Mouse (Mus musculus): ENCODE data around the gene Ror1.
A peak's percentile ranks its signal among the peaks of the same experiment; 100 is the strongest.

The Ror1 gene

DNA sequence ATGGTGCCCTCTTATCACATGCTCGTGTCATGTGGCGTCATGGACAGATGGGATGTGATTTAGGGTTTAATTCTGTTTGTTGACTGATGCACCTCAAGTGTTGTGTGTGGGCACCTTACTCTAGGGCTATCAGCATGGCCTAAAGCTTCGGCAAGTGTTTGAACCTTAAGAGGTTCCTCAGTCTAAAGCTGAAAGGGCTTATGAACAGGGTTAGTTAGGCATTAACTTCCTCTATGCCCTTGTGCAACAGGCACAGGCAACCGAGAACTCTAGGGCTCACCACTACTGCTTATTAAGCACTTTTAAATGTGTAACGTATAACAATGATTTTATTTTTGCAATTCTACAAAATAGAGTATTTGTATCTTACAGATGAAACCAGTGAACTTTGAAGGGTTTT lies 162.9 kb downstream of the Ror1 start:
- DNase-seq = no peak

DNA sequence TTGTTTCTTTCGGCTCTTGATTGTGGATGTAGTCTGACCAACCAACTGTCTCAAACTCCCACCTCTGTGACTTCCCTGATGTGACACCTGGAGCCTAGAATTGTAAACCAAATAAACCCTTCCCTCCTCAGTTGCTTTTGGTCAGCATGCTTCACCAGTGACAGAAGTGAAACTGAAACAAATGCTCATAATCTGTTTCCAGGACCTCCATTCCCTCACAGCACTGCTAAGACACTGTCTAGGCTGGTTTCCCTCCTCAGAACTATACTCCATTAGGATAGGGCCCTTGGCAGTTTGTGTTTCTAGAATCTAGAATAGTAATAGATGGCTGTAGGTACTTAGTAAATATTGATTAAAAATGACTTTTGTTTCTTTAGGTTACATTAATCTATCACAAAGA lies 168.3 kb downstream of the Ror1 start:
- no peak for DNase-seq

DNA sequence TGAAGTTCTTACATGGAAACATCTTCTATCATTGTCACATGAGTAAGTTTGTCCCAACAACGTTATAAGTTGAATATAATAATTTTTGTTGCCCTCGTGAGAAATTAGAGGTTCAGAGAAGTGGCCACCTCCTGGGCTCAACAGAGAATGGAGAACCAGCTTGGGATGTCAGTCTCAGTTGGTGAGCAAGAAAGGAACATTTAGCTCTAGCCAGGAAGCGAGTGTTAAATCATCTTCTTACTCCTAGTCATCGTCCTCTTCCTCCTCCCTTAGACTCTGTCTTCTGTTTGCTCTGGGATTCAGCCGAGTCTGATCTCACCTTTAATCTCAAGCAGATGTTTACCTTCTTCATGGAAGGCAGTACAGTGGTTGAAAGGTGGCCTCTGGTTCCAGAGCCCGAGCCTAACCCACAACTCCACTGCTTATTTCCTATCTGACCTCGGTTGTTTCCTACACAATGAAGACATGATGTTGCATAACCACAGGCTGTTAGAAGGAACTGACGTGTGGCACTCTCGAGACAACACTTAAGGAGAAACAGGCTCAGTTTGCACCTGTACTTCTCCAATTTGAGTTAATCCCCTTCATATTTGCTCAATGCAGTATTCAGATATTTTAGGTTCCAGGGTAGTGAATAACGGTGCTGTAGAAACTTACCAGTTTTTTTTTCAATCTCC lies 175.6 kb downstream of the Ror1 start:
- DNase-seq = no peak

DNA sequence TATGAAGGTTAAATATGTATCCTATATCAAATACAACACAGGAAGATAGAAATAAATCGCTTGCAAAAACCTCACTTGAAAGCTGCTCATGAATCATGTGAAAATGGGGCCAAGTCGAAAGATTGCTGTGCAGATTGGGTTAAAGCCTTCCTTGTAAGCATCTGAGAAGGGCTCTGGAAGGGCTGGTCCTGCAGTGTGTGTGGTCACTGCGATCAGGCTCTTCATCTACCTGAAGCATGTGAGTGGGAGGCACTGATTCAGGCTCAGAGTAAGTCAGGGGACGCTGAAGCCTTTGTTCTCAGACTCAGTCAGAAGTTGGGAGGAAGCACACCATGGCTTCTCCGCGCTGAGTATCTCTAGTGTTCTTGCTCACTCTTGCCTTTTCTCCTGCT lies 176.1 kb downstream of the Ror1 start:
- DNase-seq = no peak

DNA sequence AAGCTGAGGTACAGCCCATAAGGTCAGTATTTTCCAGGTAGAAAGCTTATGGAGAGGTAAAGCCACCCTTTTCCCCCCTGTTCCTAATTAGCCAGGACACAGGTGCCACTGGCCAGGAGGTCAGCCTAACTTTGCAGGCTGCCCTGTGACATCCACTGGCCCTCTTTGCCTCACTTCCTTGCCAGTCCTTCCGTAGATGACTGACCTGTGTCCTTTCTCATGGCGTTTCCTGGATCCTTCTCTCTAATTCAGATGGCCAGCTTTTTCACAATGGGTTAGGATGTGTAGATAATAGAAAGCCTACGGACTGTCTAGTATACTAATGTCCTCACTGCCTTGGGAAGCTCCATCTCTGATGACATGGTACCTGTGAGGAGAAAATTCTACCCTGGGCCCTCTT lies 177.8 kb downstream of the Ror1 start:
- no peak for DNase-seq

DNA sequence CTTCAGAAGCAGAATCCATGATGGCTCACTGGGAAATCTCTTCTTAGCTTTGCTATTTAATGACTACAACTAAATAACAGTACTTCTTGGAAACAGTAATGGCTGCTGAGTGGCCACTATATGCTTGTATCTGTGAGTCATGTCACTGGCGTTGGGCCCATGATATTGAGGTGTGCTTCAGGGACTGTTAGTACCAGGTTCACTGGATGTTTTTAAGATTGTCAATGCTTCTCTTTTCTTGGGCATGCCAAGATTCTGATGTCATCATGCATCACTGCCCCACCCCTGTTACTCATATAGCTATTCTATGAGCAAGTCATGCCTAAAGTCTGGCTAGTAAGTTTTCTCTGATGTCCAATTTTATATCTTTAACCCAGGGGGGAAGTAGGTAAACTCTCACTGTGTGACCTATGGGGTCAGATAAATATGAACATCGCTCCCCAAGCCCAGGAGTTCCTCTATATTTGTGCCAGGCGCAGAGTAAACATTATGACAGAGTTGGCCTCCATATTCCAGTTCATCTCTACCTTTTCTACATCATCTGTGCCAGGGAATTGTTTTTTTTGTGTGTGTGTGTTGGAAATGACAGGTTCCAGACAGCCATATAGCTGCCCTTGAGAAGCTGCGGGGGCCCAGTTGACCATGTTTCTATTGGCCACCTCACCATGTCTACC lies 178.4 kb downstream of the Ror1 start:
- DNase-seq = no peak

DNA sequence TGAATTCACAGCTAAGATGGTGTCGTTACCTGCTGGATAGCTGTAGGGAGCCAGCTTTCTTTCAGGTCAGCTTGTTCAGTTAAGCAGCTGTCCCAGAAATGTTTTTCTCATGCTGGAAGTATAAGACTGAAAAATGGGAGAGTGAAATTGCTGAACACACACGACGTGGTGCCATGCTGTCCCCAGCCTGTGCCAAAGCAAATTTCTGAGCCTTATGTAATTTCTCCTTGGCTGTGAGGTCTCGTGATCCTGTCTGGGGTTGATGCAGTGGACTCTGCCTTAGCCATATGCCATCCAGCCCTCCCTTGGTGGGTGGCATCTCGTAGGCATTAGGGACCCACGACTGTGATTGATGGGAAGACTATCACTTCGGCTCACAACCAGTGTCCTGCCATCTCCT lies 180.9 kb downstream of the Ror1 start:
- DNase-seq = peak; percentile 61 to 63

DNA sequence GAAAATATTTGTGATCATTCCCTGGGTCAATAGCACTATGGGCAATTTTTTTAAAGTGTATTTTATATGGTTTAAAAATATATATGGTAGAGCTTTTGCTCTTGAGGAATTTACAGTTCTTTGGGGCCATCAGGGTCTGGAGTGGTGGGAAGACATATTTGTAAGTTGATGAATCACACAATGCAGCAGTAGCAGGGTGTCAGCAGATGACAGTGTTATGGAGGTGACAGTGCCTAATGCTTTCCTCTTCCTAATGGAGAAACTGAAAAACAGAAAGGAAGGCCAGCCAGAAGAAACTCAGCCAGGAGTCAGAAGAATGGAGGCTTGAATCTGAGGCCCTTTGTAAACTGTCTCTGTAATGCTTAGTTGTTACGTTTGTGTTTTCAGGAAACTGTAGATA lies 181.4 kb downstream of the Ror1 start:
- no peak for DNase-seq

DNA sequence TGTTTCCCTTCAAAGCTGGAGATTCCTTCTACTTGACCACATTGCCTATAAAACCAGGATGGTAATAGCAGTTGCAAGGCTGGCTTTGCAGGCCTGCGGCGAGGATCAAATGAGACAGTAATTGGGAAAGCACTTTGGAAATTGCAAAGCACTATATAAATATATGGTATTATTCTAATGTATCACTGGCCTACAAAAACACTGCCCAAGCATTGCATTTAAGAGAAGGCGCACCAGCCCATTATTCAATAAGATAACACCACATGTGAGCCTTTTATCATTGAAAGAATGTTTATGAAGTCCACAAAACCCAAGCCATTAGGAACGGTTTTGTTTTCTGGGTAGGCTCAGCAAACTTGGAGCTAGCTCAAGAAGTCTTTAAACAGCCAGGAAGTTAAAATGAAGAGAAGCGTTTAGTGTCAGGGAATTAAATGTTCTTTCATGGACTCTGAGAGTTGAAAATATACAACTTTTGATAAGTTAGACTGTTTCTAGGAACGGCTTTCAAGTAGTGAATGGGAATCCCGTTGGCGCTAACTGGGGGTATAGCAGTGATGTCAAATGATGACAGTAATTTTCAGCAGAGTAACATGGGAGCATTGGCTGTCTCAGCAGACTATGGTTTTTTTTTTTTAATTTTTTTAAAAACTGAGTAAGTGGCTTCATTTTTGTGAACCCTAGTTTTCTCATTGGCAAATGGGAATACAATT lies 187.7 kb downstream of the Ror1 start:
- DNase-seq = no peak

DNA sequence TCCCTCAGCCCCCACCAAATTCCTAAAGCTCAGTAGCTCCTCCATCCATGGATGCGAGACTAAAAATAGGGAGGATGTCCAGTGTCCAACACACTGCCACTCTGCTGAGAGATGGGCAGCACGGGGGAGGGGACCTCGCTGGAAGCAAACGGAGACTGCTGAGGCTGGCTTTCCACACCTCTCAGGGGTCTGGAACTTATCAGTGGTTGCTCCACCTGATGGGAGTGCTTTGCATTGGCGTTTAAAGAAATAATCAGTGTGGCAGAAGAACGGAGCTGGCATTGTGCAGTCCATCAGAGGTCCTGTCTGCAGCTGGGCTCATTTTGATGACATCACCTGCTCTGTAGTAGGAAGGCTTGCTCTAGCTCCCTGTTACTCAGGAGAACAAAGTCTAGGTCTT lies 188.9 kb downstream of the Ror1 start:
- no peak for DNase-seq

DNA sequence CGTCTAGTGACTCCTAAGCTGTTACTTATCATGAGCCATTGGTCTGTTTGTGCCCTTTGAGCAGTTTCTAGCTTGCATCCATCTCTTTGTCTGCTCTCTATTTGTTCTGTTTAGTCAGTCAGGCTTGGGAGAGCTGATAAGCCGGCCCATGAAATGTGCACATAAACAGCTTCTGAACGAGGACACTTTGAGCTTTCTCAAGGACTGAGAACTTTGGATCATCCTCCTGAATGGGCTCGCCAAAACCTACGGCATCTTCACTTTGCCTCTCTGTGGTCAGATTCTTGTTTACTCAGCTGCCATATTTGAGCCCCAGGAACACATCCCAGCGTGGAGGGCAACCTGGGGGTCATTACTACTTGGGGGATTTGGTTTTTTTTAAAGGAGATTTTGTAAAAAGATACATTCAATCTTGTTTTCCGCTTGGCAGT lies 190.5 kb downstream of the Ror1 start:
- no peak for DNase-seq

DNA sequence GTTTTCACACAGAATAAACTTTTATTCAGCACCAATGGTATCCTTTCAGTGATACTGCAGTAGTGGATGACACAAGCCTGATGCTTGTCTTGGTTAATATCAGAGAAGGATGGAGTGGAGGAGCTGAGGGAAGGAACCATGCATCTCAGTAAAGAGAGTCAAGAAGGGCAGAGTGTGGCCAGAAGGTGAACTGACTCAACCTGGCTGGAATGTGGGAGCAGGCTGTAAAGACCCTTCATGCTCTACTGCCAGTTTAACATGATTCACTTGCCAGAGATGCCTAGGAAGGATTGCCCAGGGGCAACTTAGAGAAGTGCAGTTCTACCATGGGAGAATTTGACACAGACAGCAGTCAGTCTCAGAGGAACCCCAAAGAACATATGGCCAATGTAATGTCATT lies 191.2 kb downstream of the Ror1 start:
- no peak for DNase-seq

DNA sequence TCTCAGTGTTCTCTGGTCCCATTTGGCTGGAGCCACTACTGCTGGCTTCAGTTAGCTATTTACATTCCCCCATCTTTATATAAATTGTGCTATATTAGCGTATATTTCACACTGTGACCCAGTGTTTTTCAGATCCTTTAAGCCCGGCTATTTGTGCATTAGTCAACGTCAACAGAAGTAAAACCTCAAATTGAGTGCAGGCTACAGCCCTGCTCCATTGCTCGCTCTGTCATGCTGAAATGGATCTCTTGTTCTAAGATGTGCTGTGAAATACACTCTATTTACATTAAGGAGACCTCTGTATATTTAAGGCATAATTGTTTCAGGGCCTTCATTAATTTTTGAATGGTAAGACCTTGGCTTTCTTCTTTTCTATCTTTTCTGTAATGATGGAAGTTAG lies 192.2 kb downstream of the Ror1 start:
- no peak for DNase-seq

DNA sequence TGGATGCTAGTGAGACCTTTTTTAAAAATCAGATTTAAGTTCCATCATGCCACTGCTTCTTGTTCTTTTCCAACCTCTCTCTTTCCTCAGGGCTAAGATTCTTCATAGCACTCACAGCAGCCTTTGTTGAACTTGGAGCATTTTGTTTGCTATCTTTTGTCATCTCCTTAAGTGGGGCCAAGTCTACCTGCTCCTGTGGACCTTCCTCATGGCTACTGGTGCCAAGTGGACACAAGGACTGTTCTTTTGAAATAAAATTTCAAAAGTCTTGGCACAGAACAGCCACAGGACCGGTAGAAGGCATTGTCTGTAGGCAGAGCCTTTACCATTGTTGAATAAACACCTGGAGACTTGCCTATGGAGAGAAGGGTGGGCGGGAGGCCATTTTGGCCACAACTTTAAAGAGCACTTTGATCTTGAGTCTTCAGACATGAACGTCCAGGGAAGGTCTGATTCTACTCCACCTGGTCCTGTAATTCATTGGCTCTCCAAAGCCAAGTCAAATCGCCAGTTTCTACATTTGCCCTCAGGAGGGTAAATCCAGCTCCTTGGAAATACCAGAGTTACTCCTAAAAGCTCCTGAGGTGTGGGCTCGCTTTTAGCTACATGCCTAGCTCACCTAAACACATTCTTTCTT lies 195.5 kb downstream of the Ror1 start:
- DNase-seq = no peak

DNA sequence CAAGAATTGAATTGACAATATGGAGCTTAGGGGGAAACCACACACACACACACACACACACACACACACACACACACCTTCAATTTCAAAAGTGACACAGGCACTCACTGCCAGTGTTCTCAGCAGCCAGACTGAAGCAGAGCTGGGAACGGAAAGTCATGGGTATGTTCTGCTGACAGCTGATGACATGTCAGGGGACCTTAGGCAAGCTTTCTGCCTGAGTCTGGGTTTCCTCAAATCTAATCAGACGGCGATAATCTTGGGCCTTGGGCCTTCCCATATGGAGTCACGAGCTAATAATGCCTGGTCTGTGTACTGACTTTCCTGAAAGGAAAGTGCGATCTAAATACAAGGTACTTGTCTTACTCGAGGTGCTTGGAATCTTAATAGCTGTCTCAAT lies 202.1 kb downstream of the Ror1 start:
- DNase-seq = no peak

DNA sequence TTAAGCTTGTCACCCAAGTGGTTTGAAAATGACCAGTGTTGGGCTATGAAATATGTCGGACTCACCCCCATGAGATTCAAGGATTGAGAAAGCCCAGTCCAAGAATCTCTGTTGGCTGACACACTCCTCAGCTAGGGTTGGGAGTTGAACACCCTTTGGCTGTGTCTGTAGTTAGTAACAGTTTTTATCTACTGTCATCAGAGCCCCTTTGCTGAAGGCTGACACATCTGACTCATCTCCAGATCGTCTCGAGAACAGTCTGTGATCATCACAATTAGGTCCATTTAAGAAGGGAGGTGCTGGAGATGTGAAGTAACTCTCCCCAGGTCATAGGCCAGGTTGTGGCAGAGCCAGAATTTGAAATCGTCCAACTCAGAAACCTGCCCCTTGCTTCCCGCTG lies 203.0 kb downstream of the Ror1 start:
- no peak for DNase-seq

DNA sequence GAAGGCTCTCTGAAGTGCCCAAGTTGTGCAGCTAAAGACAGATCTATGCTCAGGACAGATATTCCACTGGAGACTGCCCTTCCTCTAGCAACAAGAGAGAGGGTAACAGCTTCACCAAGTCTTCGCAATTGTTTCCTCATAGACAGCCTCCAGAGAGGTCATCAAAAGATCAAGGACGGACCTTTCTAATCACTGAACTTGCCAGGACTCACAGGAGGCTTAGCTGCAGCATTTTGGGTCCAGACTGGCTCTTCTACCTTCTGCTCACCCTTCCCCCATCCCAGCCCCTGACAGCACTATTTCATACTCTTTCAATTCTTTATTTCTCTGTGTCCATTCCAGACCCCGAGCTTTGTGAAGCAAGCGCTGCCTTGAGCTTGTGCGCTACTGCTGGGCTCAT lies 204.6 kb downstream of the Ror1 start:
- DNase-seq = no peak

DNA sequence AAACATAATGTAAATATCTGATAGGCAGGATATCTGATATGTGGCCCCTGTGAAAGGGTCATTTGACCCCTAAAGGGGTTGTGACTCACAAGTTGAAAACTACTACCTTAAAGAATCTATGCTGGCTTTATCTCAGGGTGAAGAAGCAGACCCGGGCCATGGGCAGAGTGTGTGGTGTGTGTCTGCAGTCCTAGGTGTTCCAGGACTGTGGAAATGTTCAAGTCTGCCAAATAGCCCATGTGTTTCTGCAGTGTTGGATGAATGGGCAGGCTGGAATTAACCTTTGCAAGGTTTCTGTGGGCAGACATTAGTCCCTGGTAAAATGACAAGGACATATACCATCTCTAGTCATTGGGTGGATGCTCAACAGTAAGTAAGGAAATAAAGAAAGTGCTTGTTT lies 205.8 kb downstream of the Ror1 start:
- no peak for DNase-seq

DNA sequence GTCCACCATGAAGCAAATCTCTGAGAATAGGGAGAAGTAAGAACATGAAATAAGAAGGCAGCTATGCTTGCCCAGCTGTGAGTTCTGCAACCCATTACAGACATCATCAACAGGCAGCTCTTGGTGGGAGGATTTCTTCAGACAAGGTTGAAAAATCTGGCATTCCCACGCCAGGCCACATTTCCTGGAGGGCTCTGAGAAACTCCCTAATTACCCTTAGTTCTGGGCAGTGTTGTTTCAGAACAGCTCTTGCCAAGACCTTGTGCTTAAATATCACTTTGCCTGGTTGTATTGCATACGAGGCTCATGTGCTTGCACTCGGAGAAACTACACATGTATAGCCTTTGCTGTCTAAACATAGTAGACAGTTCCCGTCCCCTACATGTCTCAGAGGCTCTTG lies 211.8 kb downstream of the Ror1 start:
- DNase-seq = no peak

DNA sequence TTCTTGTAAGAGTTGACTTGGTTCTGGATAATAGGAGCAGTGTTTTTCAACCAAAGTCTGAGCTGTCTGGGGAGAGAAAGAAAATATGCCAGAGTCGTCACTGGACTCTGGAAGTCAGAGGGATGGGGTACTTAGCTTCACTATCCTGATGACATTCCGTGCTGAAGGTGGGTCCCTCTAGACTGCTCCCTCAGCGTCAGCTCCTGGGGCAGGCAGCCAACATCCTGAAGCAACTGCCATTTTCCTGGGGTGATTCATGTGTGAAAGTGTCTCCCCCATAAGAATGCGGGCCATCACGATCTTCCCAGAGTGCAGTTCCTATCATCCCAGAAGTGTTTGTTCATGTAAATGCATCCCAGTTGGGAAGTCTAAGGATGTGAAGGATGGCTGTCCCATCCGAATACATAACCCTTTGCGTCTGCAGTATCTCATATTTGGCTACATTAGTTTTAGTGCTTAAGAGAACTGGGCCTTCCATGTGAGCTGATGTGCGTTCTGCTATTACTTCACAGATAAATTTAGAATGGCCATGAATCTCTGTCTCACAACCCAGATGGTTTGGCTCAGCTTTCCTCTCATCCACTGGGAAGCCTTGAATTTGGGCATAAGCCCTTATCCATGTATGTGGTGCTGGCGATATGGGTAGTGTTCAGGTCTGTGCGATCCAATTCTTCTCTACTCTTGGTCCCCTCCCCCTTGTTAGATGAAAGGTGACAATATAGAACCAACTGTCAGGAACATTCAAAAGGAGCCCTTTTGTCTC lies 216.4 kb downstream of the Ror1 start:
- no peak for DNase-seq

DNA sequence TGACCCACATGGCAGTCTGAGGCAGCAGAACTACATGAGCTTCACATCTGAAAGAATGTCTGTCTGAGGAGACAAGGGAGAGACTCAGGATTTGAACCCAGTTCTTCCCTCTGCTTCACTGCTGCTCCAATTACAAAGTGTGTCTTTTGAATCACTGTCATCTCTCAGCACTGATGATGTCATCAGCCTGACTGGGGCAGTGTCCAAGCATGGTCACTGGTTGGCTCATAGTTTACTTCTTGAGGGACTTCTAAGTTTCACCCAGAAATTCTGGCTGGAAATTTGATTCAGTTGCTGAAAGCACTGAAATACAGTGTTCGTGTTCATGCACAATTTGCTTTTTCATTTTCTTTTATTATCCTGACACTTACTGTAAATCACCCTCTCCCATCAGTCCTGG lies 219.5 kb downstream of the Ror1 start:
- DNase-seq = no peak

DNA sequence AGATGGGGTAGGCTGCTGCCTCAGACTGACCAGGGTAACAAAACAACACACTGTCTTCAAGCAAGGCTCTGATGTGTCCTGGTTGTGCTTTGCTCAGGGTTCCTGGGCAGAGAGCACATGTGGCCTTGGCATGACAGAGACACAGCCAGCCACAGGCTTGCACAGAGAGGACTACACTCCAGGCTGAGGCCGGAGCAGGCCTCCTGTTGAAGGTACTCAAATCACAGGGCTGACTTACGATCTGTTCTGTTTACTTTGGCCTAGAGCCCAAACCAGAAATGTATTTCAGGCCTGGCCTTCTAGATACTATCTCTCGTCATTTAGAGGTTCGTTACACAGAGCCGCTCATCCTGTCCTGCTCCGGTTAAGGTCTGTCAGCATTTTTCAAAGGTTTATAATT lies 226.2 kb downstream of the Ror1 start:
- peak; percentile 23 to 26 for DNase-seq

Measured in cerebellum, postnatal 25 days (tissue).